Mouse (Mus musculus) embryonic facial prominence, embryonic 11.5 days (tissue): Measurements from ENCODE around the gene Oas1h. TPM values are rescaled to one million over a fixed set of nuclear protein-coding genes. Genes with fewer than 3 reads are reported as not detected.
"Not testable (repeated sequence)": the region's sequence is repeated elsewhere in the genome, so short reads cannot be mapped to it uniquely, and the experiment has no call there.

Experiments used
- ATAC-seq: fragments of 200-750 bp; cut with Nextera tagmentation; replicated peaks from 2 replicates; pipeline ENCODE4 v1.8.0; 2017; ENCODE audit warnings: low read depth; ENCODE audit not compliant: insufficient number of reproducible peaks, low FRiP score, low TSS enrichment
- DNase-seq: peaks from one replicate; pipeline ENCODE4 v3.0.0-alpha.2; 2015; ENCODE audit warnings: low spot score
- H3K27ac ChIP-seq: fragments of 300-500 bp; sonication (generic); replicated peaks from 2 replicates; pipeline ENCODE4 v1.5.1; 2014; ENCODE audit warnings: mild to moderate bottlenecking, low read depth, low read length, control low read depth
- H3K27me3 ChIP-seq: fragments of 300-500 bp; sonication (generic); 2 replicates; pipeline ENCODE4 v1.6.1; 2014; ENCODE audit warnings: mild to moderate bottlenecking, low read length, moderate library complexity, mixed read lengths; ENCODE audit not compliant: control insufficient read depth, insufficient read depth
- H3K36me3 ChIP-seq: fragments of 300-500 bp; sonication (generic); replicated peaks from 2 replicates; pipeline ENCODE4 v1.6.1; 2014; ENCODE audit warnings: low read depth, mild to moderate bottlenecking, low read length, moderate library complexity, mixed read lengths; ENCODE audit not compliant: control insufficient read depth, insufficient read depth
- H3K4me1 ChIP-seq: fragments of 300-500 bp; sonication (generic); 2 replicates; pipeline ENCODE4 v1.6.1; 2014; ENCODE audit warnings: low read length, mixed read lengths; ENCODE audit not compliant: control insufficient read depth, insufficient read depth
- H3K4me2 ChIP-seq: fragments of 300-500 bp; sonication (generic); 2 replicates; pipeline ENCODE4 v1.6.1; 2014; ENCODE audit warnings: low read depth, mild to moderate bottlenecking, control low read depth, low read length, moderate library complexity
- H3K4me3 ChIP-seq: fragments of 300-500 bp; sonication (generic); 2 replicates; pipeline ENCODE4 v1.5.1; 2014; ENCODE audit warnings: low read depth, low read length, control low read depth
- H3K9ac ChIP-seq: fragments of 300-500 bp; sonication (generic); replicated peaks from 2 replicates; pipeline ENCODE4 v1.6.1; 2014; ENCODE audit warnings: mild to moderate bottlenecking, control low read depth, low read length
- H3K9me3 ChIP-seq: fragments of 300-500 bp; sonication (generic); replicated peaks from 2 replicates; pipeline ENCODE4 v1.6.1; 2016; ENCODE audit warnings: mild to moderate bottlenecking, low read length, inconsistent platforms, mixed read lengths; ENCODE audit not compliant: control insufficient read depth
- WGBS: fragments of 180-500 bp; shearing (Covaris S2); extraction: QIAGEN DNeasy Blood & Tissue Kit; methylation state at CpG from one replicate; pipeline ENCODE4 v1.1.7; 2014; 5-methylcytosine and 5-hydroxymethylcytosine counted together
- polyA plus RNA-seq: library from polyadenylated mRNA; unstranded; fragments of >200 nt; fragmentation: Nextera tagmentation; extraction: Ambion mirVana; gene quantifications from 2 replicates; pipeline ENCODE4 v1.2.1, GENCODE M21; 2014

Gene Oas1h
- polyA plus RNA-seq, 1 experiment from 2014 or later: not detected

- Histone ChIP-seq H3K36me3 (no peaks in the 10 kb centered on the region), H3K9me3 (no peaks in the 10 kb centered on the region), H3K4me2 (no peak overlapping the region), H3K27ac (no peak overlapping the region), H3K4me3 (no peak overlapping the region), H3K9ac (no peak overlapping the region), H3K4me1 (no peaks in the 10 kb centered on the region), H3K27me3 (no peaks in the 10 kb centered on the region)
- WGBS: 75% methylated on average over 7 of the region's 7 CpGs
- no peak for ATAC-seq
- peak; percentile 1 for DNase-seq
Observed at GRCm38 (mm10) chr5:120870782-120871181, 9.6 kb downstream of the Oas1h start.

- no peak overlapping the region for H3K4me2 ChIP-seq
- WGBS: 60% methylated on average over 2 of the region's 2 CpGs
- H3K36me3 ChIP-seq: no peaks in the 10 kb centered on the region
Observed at GRCm38 (mm10) chr5:120871469-120871868, 10.2 kb downstream of the Oas1h start.

GRCm38 (mm10) chr5:120876839-120877238, 15.6 kb downstream of the Oas1h start:
- not testable (repeated sequence) for H3K4me2 ChIP-seq, H3K9ac ChIP-seq
- WGBS: 66% methylated on average over 2 of the region's 3 CpGs

More at GRCm38 (mm10) chr5:120871469-120871868, 10.2 kb downstream of the Oas1h start:
- Histone ChIP-seq H3K4me1 (no peaks in the 10 kb centered on the region), H3K27ac (no peak overlapping the region), H3K4me3 (no peak overlapping the region), H3K27me3 (no peaks in the 10 kb centered on the region), H3K9ac (no peak overlapping the region), H3K9me3 (no peaks in the 10 kb centered on the region)
- DNase-seq (no peak), ATAC-seq (no peak)

GRCm38 (mm10) chr5:120877407-120877806, 16.2 kb downstream of the Oas1h start:
- H3K4me2 ChIP-seq, H3K27ac ChIP-seq, H3K9ac ChIP-seq, H3K9me3 ChIP-seq, H3K4me1 ChIP-seq, H3K4me3 ChIP-seq, DNase-seq, ATAC-seq, H3K36me3 ChIP-seq, H3K27me3 ChIP-seq: not testable (repeated sequence)
- WGBS: 67% methylated on average over 2 of the region's 2 CpGs

More at GRCm38 (mm10) chr5:120876839-120877238, 15.6 kb downstream of the Oas1h start:
- H3K27ac ChIP-seq, H3K36me3 ChIP-seq, DNase-seq, H3K4me1 ChIP-seq, ATAC-seq, H3K27me3 ChIP-seq, H3K4me3 ChIP-seq, H3K9me3 ChIP-seq: not testable (repeated sequence)

GRCm38 (mm10) chr5:120878803-120879202, 17.6 kb downstream of the Oas1h start:
- not testable (repeated sequence) for H3K36me3 ChIP-seq, H3K27me3 ChIP-seq, DNase-seq, H3K4me1 ChIP-seq, H3K4me2 ChIP-seq, H3K9ac ChIP-seq, H3K27ac ChIP-seq, H3K9me3 ChIP-seq, H3K4me3 ChIP-seq, ATAC-seq
- WGBS: 63% methylated on average over 2 of the region's 2 CpGs

GRCm38 (mm10) chr5:120881681-120882080, 20.5 kb downstream of the Oas1h start:
- not testable (repeated sequence) for H3K4me1 ChIP-seq, H3K4me2 ChIP-seq, H3K4me3 ChIP-seq, H3K27ac ChIP-seq, H3K9me3 ChIP-seq, H3K36me3 ChIP-seq, H3K27me3 ChIP-seq, DNase-seq, ATAC-seq, H3K9ac ChIP-seq
- 93% methylated on average over 6 of the region's 6 CpGs for WGBS

- not testable (repeated sequence) for H3K4me1 ChIP-seq, DNase-seq, H3K9me3 ChIP-seq, H3K27ac ChIP-seq, H3K36me3 ChIP-seq, H3K9ac ChIP-seq, H3K4me2 ChIP-seq, ATAC-seq, H3K4me3 ChIP-seq, H3K27me3 ChIP-seq
- 17% methylated on average over 4 of the region's 9 CpGs for WGBS
Observed at GRCm38 (mm10) chr5:120887413-120887812, 26.2 kb downstream of the Oas1h start, which contains the start of gene Oas1g. Gene Oas1g, minus strand, starts transcription at chr5:120887613.

GRCm38 (mm10) chr5:120887831-120888230, 26.6 kb downstream of the Oas1h start:
- DNase-seq: no peak
- Histone ChIP-seq H3K4me3 (no peak overlapping the region), H3K9me3 (no peaks in the 10 kb centered on the region), H3K36me3 (no peaks in the 10 kb centered on the region), H3K27ac (no peak overlapping the region), H3K4me1 (no peaks in the 10 kb centered on the region), H3K27me3 (no peaks in the 10 kb centered on the region), H3K4me2 (no peak overlapping the region), H3K9ac (no peak overlapping the region)
- WGBS: 61% methylated on average over 6 of the region's 6 CpGs
- ATAC-seq: no peak
